Mouse (Mus musculus): ENCODE measurements at regions not wholly inside any gene's neighbourhood (a gene's known extent, or its start where the extent isn't known, plus 50 kb on each side); places are given as distances from the start of the nearest gene placed in this dataset.

DNA sequence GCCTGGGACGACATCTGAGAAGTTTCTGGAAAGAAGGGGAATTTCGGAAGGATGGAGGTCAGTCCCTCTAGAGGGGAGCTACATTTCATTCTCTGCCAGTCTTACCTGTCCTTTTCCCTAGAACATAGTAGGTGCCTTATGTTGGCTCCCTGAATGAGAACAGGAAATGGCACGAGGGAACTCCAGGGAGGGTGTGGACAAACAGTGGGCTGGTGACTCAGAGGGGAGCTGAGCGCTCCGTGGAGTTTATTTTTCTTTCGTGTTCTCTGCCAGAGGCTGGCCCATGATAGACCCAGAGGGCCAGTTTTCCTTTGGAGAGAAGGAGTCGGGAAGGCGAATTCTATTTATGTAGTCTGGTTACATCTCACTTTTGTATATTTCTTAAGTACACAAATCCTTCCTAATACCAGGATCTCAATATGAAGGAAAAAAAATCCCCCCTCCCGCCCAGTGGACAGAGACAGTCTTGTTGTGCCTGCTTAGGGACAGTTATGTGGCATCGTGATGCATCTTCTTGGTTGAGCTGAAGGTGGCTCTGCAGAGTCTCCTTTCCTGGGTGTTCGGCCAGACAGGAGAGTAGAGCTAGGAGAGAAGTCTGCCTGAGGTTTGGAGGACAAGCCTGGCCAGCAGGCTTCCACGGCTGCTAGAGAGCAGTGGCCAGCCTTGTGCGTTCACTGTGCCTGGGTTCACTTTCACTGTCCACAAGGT, 84.3 kb upstream of the Rbpj start:
- no peak for DNase-seq (ENCODE audit: low spot score in 2 of 2)

DNA sequence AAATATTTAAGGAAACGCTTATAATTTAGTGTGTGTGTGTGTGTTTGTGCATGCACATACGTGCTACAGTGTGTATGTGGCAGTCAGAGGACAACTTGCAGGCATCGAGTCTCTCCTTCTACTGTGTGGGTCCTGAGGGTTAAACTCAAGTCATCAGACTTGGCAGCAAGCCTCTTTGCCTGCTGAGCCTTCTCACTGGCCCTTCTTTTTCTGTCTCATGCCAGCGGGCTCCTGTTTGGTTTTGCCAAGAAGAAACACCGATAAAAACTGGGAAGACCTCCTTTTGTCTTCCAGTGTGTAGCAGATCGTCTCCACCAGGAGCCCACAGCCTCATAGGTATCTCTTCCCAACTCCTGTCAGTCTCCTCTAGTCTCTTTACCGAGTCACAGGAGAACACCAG, 81.9 kb upstream of the Rbpj start:
- no peak for DNase-seq (ENCODE audit: low spot score in 2 of 2)

- DNase-seq (ENCODE audit: low spot score in 2 of 2) = no peak
Measured at GRCm38 (mm10) chr5:53385513-53386148, 80.3 kb upstream of the Rbpj start.

DNA sequence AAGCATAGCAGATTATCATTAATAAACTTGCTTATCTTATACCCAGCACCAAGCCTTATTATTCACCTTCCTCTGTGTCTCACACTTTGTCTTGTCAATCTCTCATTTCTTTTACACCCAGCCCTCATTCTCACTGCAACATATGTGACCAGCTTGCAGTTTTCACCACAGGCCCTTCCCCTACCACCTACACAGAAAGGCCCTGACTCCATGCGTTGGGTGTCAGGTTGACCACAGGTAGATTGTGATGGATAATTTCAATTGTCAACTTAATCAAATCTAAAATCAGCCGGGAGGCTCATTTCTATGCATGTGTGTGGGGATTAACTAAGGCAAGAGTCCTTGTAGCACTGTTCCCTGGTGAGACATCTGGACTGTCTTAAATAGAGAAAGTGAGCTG, 72.4 kb upstream of the Rbpj start:
- no peak for DNase-seq (ENCODE audit: low spot score in 2 of 2)

- DNase-seq (ENCODE audit: low spot score in 2 of 2) = no peak
Measured at GRCm38 (mm10) chr5:53394560-53394959, 71.4 kb upstream of the Rbpj start.

GRCm38 (mm10) chr5:53398428-53399058, 67.4 kb upstream of the Rbpj start:
- no peak for DNase-seq (ENCODE audit: low spot score in 2 of 2)

DNA sequence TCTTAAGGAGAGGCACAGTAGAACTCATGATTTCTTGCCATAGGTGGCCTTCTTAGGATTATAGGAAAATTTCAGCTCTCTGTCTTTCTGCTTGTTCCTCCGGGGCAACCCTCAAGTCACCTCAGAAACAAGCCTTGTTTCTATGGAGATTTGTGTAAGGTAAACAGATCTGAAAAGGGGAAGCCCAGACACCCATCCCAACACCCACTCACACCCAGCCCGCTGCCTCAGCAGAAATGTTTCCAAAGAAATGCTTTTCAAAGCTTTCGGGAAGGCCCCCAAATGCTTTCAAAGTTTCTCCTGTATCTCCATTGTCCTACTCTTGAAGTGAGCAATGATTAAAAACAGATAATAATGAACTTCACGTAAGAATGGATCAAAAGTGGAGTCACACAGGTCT, 64.9 kb upstream of the Rbpj start:
- no peak for DNase-seq (ENCODE audit: low spot score in 2 of 2)

DNA sequence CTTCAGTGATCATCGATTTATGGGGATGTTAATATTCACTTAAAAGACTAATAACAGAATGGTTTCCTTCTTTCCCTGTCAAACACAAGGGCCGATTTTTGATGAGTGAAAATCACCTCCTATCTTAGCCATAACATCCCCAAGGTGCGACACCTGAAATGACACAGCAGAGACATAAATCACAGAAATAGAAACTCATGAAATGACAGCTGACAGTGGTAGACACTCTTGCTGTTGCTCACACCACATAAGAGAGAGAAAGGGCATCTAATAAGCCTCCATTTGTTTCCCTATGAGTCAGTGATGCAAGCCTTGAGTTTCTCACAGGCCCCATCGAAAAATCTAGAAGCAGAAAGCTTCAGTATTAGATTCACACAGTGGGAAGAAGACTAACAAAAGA, 63.9 kb upstream of the Rbpj start:
- no peak for DNase-seq (ENCODE audit: low spot score in 2 of 2)

DNA sequence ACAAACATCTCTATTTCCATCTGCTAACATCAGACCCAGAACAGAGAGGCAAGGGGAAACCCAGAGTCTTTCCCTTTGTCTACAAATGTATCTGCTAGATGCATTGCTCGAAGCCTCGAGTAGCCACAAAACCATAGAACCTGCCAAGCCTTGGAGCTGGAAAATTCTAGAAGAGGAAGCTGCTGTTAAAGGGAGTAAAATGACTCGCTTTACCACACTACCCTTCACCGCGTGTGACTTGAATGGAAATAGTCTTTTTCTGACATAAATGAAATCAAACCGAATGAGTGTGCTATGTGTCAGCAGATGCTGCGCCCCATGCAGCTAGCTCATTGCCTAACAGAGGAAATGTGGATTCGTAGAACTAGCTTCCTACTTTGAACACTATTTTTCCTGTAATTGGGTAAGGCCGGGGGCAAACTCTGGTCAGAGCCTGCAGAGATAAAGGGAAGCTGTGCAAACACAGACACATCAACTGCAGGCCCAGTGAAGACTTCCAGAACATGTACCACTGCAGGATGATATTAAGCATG, 63.3 kb upstream of the Rbpj start:
- no peak for DNase-seq (ENCODE audit: low spot score in 2 of 2)

GRCm38 (mm10) chr5:53405929-53406328, 60.0 kb upstream of the Rbpj start:
- no peak for DNase-seq (ENCODE audit: low spot score in 2 of 2)

- no peak for DNase-seq (ENCODE audit: low spot score in 2 of 2)
Measured at GRCm38 (mm10) chr5:53407646-53408045, 58.3 kb upstream of the Rbpj start.

DNA sequence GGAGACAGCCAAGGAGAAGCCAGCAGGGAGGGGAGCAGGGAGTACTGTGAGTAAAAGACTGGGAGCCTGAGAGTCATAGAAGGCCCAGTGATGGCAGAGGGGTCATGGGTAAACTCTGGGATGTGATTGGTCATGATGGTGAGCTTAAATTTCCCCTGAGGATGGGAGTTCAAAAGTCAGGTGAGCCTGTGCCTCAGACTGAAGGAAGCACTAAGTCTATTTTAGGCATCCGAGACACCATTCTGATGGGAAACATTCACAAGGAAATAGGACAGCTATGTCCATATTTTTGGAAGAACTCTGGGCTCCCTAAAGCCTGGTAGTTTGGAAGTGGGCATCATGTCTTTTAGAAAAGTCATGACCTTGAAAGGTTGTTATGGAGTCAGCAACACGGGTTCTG, 57.7 kb upstream of the Rbpj start:
- no peak for DNase-seq (ENCODE audit: low spot score in 2 of 2)

GRCm38 (mm10) chr5:53409740-53410139, 56.2 kb upstream of the Rbpj start:
- DNase-seq (ENCODE audit: low spot score in 2 of 2) = no peak

DNA sequence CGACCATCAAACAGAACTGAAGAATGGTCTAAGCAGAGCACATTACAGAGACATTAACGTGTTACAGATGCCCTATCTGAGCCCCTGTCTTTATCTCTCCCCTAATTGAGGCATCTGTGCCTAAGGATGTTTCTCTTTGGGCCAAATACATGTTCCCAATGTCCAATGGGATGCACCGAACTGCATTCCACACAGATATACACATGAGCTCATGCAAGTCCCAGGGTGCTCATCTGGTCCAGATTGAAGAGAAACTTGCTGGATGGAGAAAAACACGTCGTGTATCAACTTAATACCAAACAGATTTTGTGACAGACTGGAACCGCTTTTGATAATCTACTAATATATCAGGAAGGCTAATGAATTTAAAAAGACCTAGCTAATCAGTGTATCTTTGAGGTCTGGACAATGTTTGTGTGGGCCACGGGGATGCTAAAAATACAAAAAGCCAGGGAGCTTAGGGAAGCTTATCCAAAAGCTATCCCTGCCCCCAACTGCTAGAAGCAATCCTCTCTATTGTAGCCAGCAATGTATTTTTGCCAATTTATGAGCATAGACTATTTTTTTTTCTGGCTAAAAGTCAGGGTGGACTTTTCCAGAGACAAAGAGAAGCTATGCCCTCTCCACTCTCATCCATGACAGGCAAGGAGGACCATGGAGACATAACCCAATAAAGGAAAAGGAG, 53.4 kb upstream of the Rbpj start:
- DNase-seq (ENCODE audit: low spot score in 2 of 2) = no peak

- DNase-seq (ENCODE audit: low spot score in 2 of 2) = no peak
Measured at GRCm38 (mm10) chr5:53413677-53414076, 52.3 kb upstream of the Rbpj start.

DNA sequence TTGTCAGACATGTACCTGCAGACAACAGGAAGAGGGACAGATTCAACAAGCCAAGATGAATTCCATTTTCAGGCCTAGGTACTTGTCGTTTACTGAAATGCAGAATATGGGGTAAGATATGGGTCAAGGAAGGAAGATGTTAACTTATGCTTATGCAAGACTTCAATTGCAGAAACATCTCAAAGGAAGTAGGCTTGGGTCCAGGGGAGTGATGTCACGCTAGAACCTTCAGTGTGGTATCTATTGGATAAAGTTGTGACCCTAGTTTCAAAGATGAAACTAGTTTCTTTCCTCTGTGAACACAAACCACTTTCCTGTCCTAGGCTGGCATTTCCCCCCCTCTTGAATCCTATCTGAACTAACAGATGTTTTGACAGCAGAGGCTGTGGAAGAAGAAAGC, 50.5 kb upstream of the Rbpj start:
- DNase-seq (ENCODE audit: low spot score in 2 of 2) = no peak
